Comparison of ENCODE assay signal across 10 mouse cellular contexts in the genomic region with DNA sequence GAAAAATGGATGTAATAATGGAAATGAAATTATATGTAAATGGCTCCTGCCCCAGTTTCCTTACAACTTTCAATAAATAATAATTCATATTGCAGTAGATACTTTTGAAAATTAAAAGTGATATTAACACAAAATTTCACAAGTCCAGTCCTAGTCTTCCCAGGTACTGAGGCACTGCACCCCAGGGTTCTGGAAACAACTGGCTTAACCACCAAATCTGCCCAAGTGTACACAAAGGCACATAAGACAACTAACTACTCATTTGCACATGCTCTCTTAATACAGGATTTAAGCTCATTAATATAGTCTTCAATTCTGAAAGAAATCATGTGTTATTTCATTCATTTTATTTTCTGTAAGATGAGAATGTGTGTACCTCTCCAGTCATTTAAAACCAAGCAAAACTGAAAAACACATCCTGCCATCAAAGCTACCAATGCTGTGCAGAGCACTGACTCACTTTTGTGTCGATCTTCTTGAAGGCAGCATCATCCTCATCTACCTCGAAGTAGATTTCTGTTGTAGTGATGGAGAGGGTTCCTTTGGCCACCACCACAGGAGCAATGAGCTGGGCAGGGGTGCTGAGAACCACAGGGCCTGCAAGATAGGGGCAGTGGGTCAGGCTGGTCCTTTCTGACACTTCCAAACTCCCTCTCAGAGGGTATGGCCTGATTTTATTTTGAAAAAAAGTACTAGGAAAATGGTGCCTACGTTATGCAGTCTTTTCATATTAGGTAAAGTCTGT. TPM values are rescaled to one million over a fixed set of nuclear protein-coding genes. Genes with fewer than 3 reads are reported as not detected.
DNase-seq lines count a peak whose midpoint lies in the region; ATAC-seq and TF ChIP-seq lines count a peak whose summit lies in the region.
"Had no signal": no experiment of that assay in that cellular context is flagged by ENCODE, and none has a peak within 500 bp of the region (broad histone marks: within the 10 kb centered on the region; RNA-seq: fewer than 3 reads in every experiment).

No protein-coding gene starts in this region.

- no peak for DNase-seq in left cerebral cortex, adult 2 months (ENCODE audit: extremely low spot score in 1 of 2, low spot score in 2 of 2)
- DNase-seq in left cerebral cortex, postnatal 36 days (ENCODE audit: low spot score in 2 of 2), result no peak
- peak; percentile 48 for DNase-seq in embryonic facial prominence, embryonic 10.5 days (ENCODE audit: low spot score)
- peak; percentile 52 for DNase-seq in limb, embryonic 11.5 days (ENCODE audit: low spot score)
- DNase-seq in spleen, postnatal 14 days (ENCODE audit: low spot score in 2 of 2), result no peak
- DNase-seq in thymus, postnatal 36 days, result no peak
- no peak for DNase-seq in kidney, adult 11 months

- H3K9ac ChIP-seq in limb, embryonic 11.5 days (ENCODE audit: low read length), result peak overlapping the region; percentile 85
- peak overlapping the region; percentile 57 for H3K9ac ChIP-seq in neural tube, embryonic 15.5 days (replicated peaks)

- H3K4me3 ChIP-seq in left cerebral cortex, adult 2 months, result no peak overlapping the region
- peak overlapping the region; percentile 73 for H3K4me3 ChIP-seq in embryonic facial prominence, embryonic 10.5 days
- peak overlapping the region; percentile 42 for H3K4me3 ChIP-seq in limb, embryonic 11.5 days (ENCODE audit: low read depth, low read length)
- peak overlapping the region; percentile 36 for H3K4me3 ChIP-seq in neural tube, embryonic 15.5 days (replicated peaks)

- peak overlapping the region; percentile 82 for H3K4me2 ChIP-seq in limb, embryonic 11.5 days (ENCODE audit: low read depth, severe bottlenecking)
- peak overlapping the region; percentile 63 for H3K4me2 ChIP-seq in neural tube, embryonic 15.5 days

- no peaks in the 10 kb centered on the region for H3K9me3 ChIP-seq in embryonic facial prominence, embryonic 10.5 days
- no peaks in the 10 kb centered on the region for H3K9me3 ChIP-seq in limb, embryonic 11.5 days (ENCODE audit: control insufficient read depth, low read length)
- no peaks in the 10 kb centered on the region for H3K9me3 ChIP-seq in neural tube, embryonic 15.5 days (replicated peaks)

- H3K4me1 ChIP-seq in embryonic facial prominence, embryonic 10.5 days, result peaks cover 56% of the 10 kb centered on the region
- H3K4me1 ChIP-seq in limb, embryonic 11.5 days (ENCODE audit: control insufficient read depth, insufficient read depth, low read length), result peaks cover 13% of the 10 kb centered on the region; the same call in 1 of the 2 replicates
- H3K4me1 ChIP-seq in neural tube, embryonic 15.5 days, result peaks cover 35% of the 10 kb centered on the region

- H3K36me3 ChIP-seq in embryonic facial prominence, embryonic 10.5 days (replicated peaks), result no peaks in the 10 kb centered on the region
- H3K36me3 ChIP-seq in limb, embryonic 11.5 days (ENCODE audit: control insufficient read depth, insufficient read depth, low read length), result no peaks in the 10 kb centered on the region
- H3K36me3 ChIP-seq in neural tube, embryonic 15.5 days, result no peaks in the 10 kb centered on the region

- peaks cover 81% of the 10 kb centered on the region for H3K27me3 ChIP-seq in embryonic facial prominence, embryonic 10.5 days (replicated peaks; ENCODE audit: low read depth, poor library complexity, severe bottlenecking)
- H3K27me3 ChIP-seq in limb, embryonic 11.5 days (ENCODE audit: control insufficient read depth, insufficient read depth, low read length), result no peaks in the 10 kb centered on the region
- 0 out of 2 replicates have a peak, but pooled peaks cover 2% of the 10 kb centered on the region for H3K27me3 ChIP-seq in neural tube, embryonic 15.5 days (replicated peaks)

- no peak for TF ChIP-seq CTCF in left cerebral cortex, adult 2 months (IDR thresholded peaks at IDR 0.05)

- H3K27ac ChIP-seq in left cerebral cortex, adult 2 months, result peak overlapping the region; percentile 76; the same call in 1 of the 2 replicates
- peak overlapping the region; percentile 93 for H3K27ac ChIP-seq in embryonic facial prominence, embryonic 10.5 days (replicated peaks)
- peak overlapping the region; percentile 95 for H3K27ac ChIP-seq in limb, embryonic 11.5 days (replicated peaks; ENCODE audit: low read depth, low read length)
- H3K27ac ChIP-seq in neural tube, embryonic 15.5 days (replicated peaks), result peak overlapping the region; percentile 92

- intact Hi-C loops in left cerebral cortex, adult 2 months (cut with DNase I), result loop anchor here (10.0 kb wide), 1 partner anchor 211 kb away; no protein-coding TSS in a partner anchor
- intact Hi-C loops in left cerebral cortex, postnatal 36 days (cut with DNase I), result no loop called here

- WGBS in embryonic facial prominence, embryonic 10.5 days, result 9% methylated on average over 3 of the region's 3 CpGs
- WGBS in limb, embryonic 11.5 days, result 4% methylated on average over 3 of the region's 3 CpGs
- 22% methylated on average over 3 of the region's 3 CpGs for WGBS in neural tube, embryonic 15.5 days

- ATAC-seq in limb, embryonic 11.5 days (ENCODE audit: insufficient number of reproducible peaks, low FRiP score, low TSS enrichment, low read depth), result no peak
- no peak for ATAC-seq in neural tube, embryonic 15.5 days (ENCODE audit: low FRiP score)

RNA-seq across cellular contexts. Expression of a gene that starts 3.8 kb away (rescaled TPM):
- total RNA-seq in left cerebral cortex, adult 2 months (2021), result 1 to 10 TPM; 1.7 to 2.0 TPM
- total RNA-seq in left cerebral cortex, postnatal 36 days (2021), result 1 to 10 TPM in 1 of 2 experiments, under 1 TPM in 1; 0.89 to 1.9 TPM
- 55.1 and 62.6 TPM in 2 replicates for polyA plus RNA-seq in embryonic facial prominence, embryonic 10.5 days (2016; fragmentation: Nextera tagmentation; extraction: Ambion mirVana)
- polyA plus RNA-seq in limb, embryonic 11.5 days (2014; fragmentation: Nextera tagmentation; extraction: Ambion mirVana), result 81.1 and 84.6 TPM in 2 replicates
- polyA plus RNA-seq in neural tube, embryonic 15.5 days (2015; fragmentation: Nextera tagmentation; extraction: Ambion mirVana), result 67.4 and 85.1 TPM in 2 replicates
- total RNA-seq: common myeloid progenitor, adult 5-6 weeks; hematopoietic stem cell, adult 5-6 weeks had no signal

Comparison
In these comparisons a context has a peak if more than half of its experiments do, and no peak if none do; other contexts are left out.
1. DNase-seq: peak in embryonic facial prominence, embryonic 10.5 days (single experiment) and limb, embryonic 11.5 days (single experiment); none in left cerebral cortex, adult 2 months (0 of 2), left cerebral cortex, postnatal 36 days (0 of 2), spleen, postnatal 14 days (0 of 2), thymus, postnatal 36 days (0 of 2) and kidney, adult 11 months (single experiment).
2. Peak in every context shown above with its lines, with median percentiles within 50 percentile points of each other: H3K27ac ChIP-seq.